In genomic region chr7:123298225-123298624, GRCm38 (mm10) we compare ENCODE assay signal across 10 mouse cellular contexts.
DNase-seq lines count a peak whose midpoint lies in the region; ATAC-seq and TF ChIP-seq lines count a peak whose summit lies in the region.
"Had no signal": no experiment of that assay in that cellular context is flagged by ENCODE, and none has a peak within 500 bp of the region (broad histone marks: within the 10 kb centered on the region; RNA-seq: fewer than 3 reads in every experiment).

No protein-coding gene starts in this region.

- no peak overlapping the region for H3K9ac ChIP-seq in hindbrain, postnatal 0 days (replicated peaks; ENCODE audit: low read length)
- no peak overlapping the region for H3K9ac ChIP-seq in hindbrain, embryonic 12.5 days
- H3K9ac ChIP-seq in heart, embryonic 15.5 days: no peak overlapping the region
- no peak overlapping the region for H3K9ac ChIP-seq in forebrain, postnatal 0 days
- H3K9ac ChIP-seq: hindbrain, embryonic 13.5 days had no signal

- H3K27ac ChIP-seq in hindbrain, postnatal 0 days: no peak overlapping the region
- H3K27ac ChIP-seq in hindbrain, embryonic 12.5 days: no peak overlapping the region
- H3K27ac ChIP-seq in heart, embryonic 15.5 days: peak overlapping the region; percentile 48
- H3K27ac ChIP-seq in forebrain, postnatal 0 days (ENCODE audit: low read depth, low read length): no peak overlapping the region
- H3K27ac ChIP-seq: hindbrain, embryonic 13.5 days had no signal

- ATAC-seq in hindbrain, postnatal 0 days: no peak
- ATAC-seq in hindbrain, embryonic 12.5 days (ENCODE audit: low FRiP score): no peak
- ATAC-seq in heart, embryonic 15.5 days (replicated peaks; ENCODE audit: insufficient number of reproducible peaks, insufficient read depth, low FRiP score, low read depth): no peak; the same call in 1 of the 2 replicates
- no peak for ATAC-seq in erythroid progenitor cell, adult 5-6 weeks (replicated peaks; ENCODE audit: low FRiP score, poor library complexity, severe bottlenecking)
- no peak for ATAC-seq in forebrain, postnatal 0 days

- peak; percentile 49 for DNase-seq in hindbrain, postnatal 0 days (ENCODE audit: low spot score)
- peak; percentile 89 for DNase-seq in Muller cell, postnatal 12 days (ENCODE audit: inconsistent ontology term)
- peak; percentile 81 for DNase-seq in brain, adult 2 months (ENCODE audit: low read depth, low spot score)
- DNase-seq in left cerebral cortex, postnatal 10 days (ENCODE audit: extremely low spot score in 1 of 2, low spot score in 2 of 2): no peak
- DNase-seq in forebrain, postnatal 0 days: no peak
- DNase-seq: spleen, adult 18-20 months had no signal

- H3K9me3 ChIP-seq in hindbrain, postnatal 0 days (ENCODE audit: low read length): no peaks in the 10 kb centered on the region
- H3K9me3 ChIP-seq in hindbrain, embryonic 12.5 days (replicated peaks): no peaks in the 10 kb centered on the region
- H3K9me3 ChIP-seq in heart, embryonic 15.5 days (replicated peaks): no peaks in the 10 kb centered on the region
- no peaks in the 10 kb centered on the region for H3K9me3 ChIP-seq in forebrain, postnatal 0 days (ENCODE audit: low read length)
- H3K9me3 ChIP-seq: hindbrain, embryonic 13.5 days had no signal

- no peaks in the 10 kb centered on the region for H3K4me1 ChIP-seq in hindbrain, postnatal 0 days (ENCODE audit: insufficient read depth, low read length)
- H3K4me1 ChIP-seq in hindbrain, embryonic 12.5 days: no peaks in the 10 kb centered on the region
- peaks cover 20% of the 10 kb centered on the region for H3K4me1 ChIP-seq in heart, embryonic 15.5 days (replicated peaks)
- no peaks in the 10 kb centered on the region for H3K4me1 ChIP-seq in forebrain, postnatal 0 days (ENCODE audit: insufficient read depth)
- H3K4me1 ChIP-seq: hindbrain, embryonic 13.5 days had no signal

- peaks cover 38% of the 10 kb centered on the region; the same call in 1 of the 2 replicates for H3K36me3 ChIP-seq in hindbrain, postnatal 0 days (ENCODE audit: insufficient read depth, low read length)
- peaks cover 59% of the 10 kb centered on the region for H3K36me3 ChIP-seq in hindbrain, embryonic 12.5 days
- H3K36me3 ChIP-seq in heart, embryonic 15.5 days: peaks cover 30% of the 10 kb centered on the region
- peaks cover 36% of the 10 kb centered on the region for H3K36me3 ChIP-seq in forebrain, postnatal 0 days (ENCODE audit: insufficient read depth)

- H3K27me3 ChIP-seq in hindbrain, postnatal 0 days (ENCODE audit: insufficient read depth, low read length): no peaks in the 10 kb centered on the region
- no peaks in the 10 kb centered on the region for H3K27me3 ChIP-seq in hindbrain, embryonic 12.5 days
- H3K27me3 ChIP-seq in heart, embryonic 15.5 days: no peaks in the 10 kb centered on the region
- H3K27me3 ChIP-seq in forebrain, postnatal 0 days (ENCODE audit: insufficient read depth, low read length): no peaks in the 10 kb centered on the region
- H3K27me3 ChIP-seq: hindbrain, embryonic 13.5 days had no signal

- intact Hi-C loops in left cerebral cortex, postnatal 10 days (cut with DNase I): no loop called here

- no peak overlapping the region for H3K4me2 ChIP-seq in hindbrain, postnatal 0 days (ENCODE audit: low read depth, low read length)
- no peak overlapping the region for H3K4me2 ChIP-seq in hindbrain, embryonic 12.5 days (replicated peaks)
- no peak overlapping the region for H3K4me2 ChIP-seq in heart, embryonic 15.5 days
- H3K4me2 ChIP-seq in forebrain, postnatal 0 days (ENCODE audit: low read depth): no peak overlapping the region
- H3K4me2 ChIP-seq: hindbrain, embryonic 13.5 days had no signal

- H3K4me3 ChIP-seq in hindbrain, postnatal 0 days (ENCODE audit: low read length): no peak overlapping the region
- no peak overlapping the region for H3K4me3 ChIP-seq in hindbrain, embryonic 12.5 days
- H3K4me3 ChIP-seq in heart, embryonic 15.5 days: no peak overlapping the region
- H3K4me3 ChIP-seq in forebrain, postnatal 0 days (ENCODE audit: low read depth, low read length): no peak overlapping the region
- H3K4me3 ChIP-seq: hindbrain, embryonic 13.5 days had no signal

- no peak for TF ChIP-seq CTCF in hindbrain, postnatal 0 days (IDR thresholded peaks at IDR 0.05; ENCODE audit: low read depth)
- no peak for TF ChIP-seq CTCF in forebrain, postnatal 0 days (IDR thresholded peaks at IDR 0.05; ENCODE audit: low read depth)

- 50% methylated on average over 3 of the region's 3 CpGs for WGBS in hindbrain, postnatal 0 days
- 69% methylated on average over 3 of the region's 3 CpGs for WGBS in hindbrain, embryonic 12.5 days
- WGBS in heart, embryonic 15.5 days: 18% methylated on average over 3 of the region's 3 CpGs
- 56% methylated on average over 3 of the region's 3 CpGs for WGBS in forebrain, postnatal 0 days

Comparison
In these comparisons a context has a peak if more than half of its experiments do, and no peak if none do; other contexts are left out.
1. DNase-seq: peak in hindbrain, postnatal 0 days (single experiment), Muller cell, postnatal 12 days (single experiment) and brain, adult 2 months (single experiment); none in left cerebral cortex, postnatal 10 days (0 of 2) and forebrain, postnatal 0 days (single experiment).